Mouse (Mus musculus) embryonic facial prominence, embryonic 14.5 days (tissue): ENCODE measurements around the gene Tph1. TPM values are rescaled to one million over a fixed set of nuclear protein-coding genes. Genes with fewer than 3 reads are reported as not detected.
"Not testable (repeated sequence)": the region's sequence is repeated elsewhere in the genome, so short reads cannot be mapped to it uniquely, and the experiment has no call there.

Experiments
- ATAC-seq: fragments of 200-750 bp; cut with Nextera tagmentation; 2 replicates; pipeline ENCODE4 v1.8.0; 2017; ENCODE audit warnings: low read depth, moderate number of reproducible peaks, moderate TSS enrichment
- DNase-seq: peaks from one replicate; pipeline ENCODE4 v3.0.0-alpha.2; 2015; ENCODE audit warnings: low spot score
- H3K27ac ChIP-seq: fragments of 300-500 bp; sonication (generic); replicated peaks from 2 replicates; pipeline ENCODE4 v1.5.1; 2014; ENCODE audit warnings: low read depth, mild to moderate bottlenecking, low read length, moderate library complexity
- H3K27me3 ChIP-seq: fragments of 300-500 bp; sonication (generic); replicated peaks from 2 replicates; pipeline ENCODE4 v1.6.1; 2014; ENCODE audit warnings: low read length; ENCODE audit not compliant: control insufficient read depth, insufficient read depth
- H3K36me3 ChIP-seq: fragments of 300-500 bp; sonication (generic); 2 replicates; pipeline ENCODE4 v1.6.1; 2014; ENCODE audit warnings: low read length, mixed read lengths; ENCODE audit not compliant: control insufficient read depth, insufficient read depth
- H3K4me1 ChIP-seq: fragments of 300-500 bp; sonication (generic); 2 replicates; pipeline ENCODE4 v1.6.1; 2014; ENCODE audit warnings: antibody characterized with exemption, low read length; ENCODE audit not compliant: control insufficient read depth, insufficient read depth
- H3K4me2 ChIP-seq: fragments of 300-500 bp; sonication (generic); 2 replicates; pipeline ENCODE4 v1.6.1; 2014; ENCODE audit warnings: low read depth, mild to moderate bottlenecking, low read length, moderate library complexity, mixed read lengths
- H3K4me3 ChIP-seq: fragments of 300-500 bp; sonication (generic); 2 replicates; pipeline ENCODE4 v1.5.1; 2014; ENCODE audit warnings: low read depth, mild to moderate bottlenecking, low read length
- H3K9ac ChIP-seq: fragments of 300-500 bp; sonication (generic); 2 replicates; pipeline ENCODE4 v1.6.1; 2014; ENCODE audit warnings: low read depth, mild to moderate bottlenecking, low read length, moderate library complexity, mixed read lengths
- H3K9me3 ChIP-seq: fragments of 300-500 bp; sonication (generic); 2 replicates; pipeline ENCODE4 v1.6.1; 2016; ENCODE audit warnings: low read length; ENCODE audit not compliant: control insufficient read depth
- WGBS: fragments of 180-500 bp; shearing (Covaris S2); extraction: QIAGEN DNeasy Blood & Tissue Kit; methylation state at CpG from one replicate; pipeline ENCODE4 v1.1.7; 2014; 5-methylcytosine and 5-hydroxymethylcytosine counted together
- polyA plus RNA-seq: library from polyadenylated mRNA; unstranded; fragments of >200 nt; fragmentation: Nextera tagmentation; extraction: Ambion mirVana; gene quantifications from 2 replicates; pipeline ENCODE4 v1.2.1, GENCODE M21; 2014

The Tph1 gene
- polyA plus RNA-seq, 1 experiment from 2014 or later = 1.9 TPM

GRCm38 (mm10) chr7:46667256-46667655, 5.1 kb downstream of the Tph1 start:
- Histone ChIP-seq H3K9ac (no peak overlapping the region), H3K4me1 (peaks cover 2% of the 10 kb centered on the region; the same call in 1 of the 2 replicates), H3K27me3 (peaks cover 19% of the 10 kb centered on the region; the same call in 1 of the 2 replicates), H3K4me3 (no peak overlapping the region), H3K4me2 (peak overlapping the region; percentile 34), H3K36me3 (no peaks in the 10 kb centered on the region), H3K27ac (no peak overlapping the region), H3K9me3 (no peaks in the 10 kb centered on the region)
- ATAC-seq (no peak), DNase-seq (peak; percentile 25)
- WGBS = 2% methylated on average over 19 of the region's 21 CpGs

- ATAC-seq = no peak
- DNase-seq = peak; percentile 17
These were observed 7.1 kb downstream of the Tph1 start for GRCm38 (mm10) chr7:46665236-46665635.

GRCm38 (mm10) chr7:46661591-46662090, 10.7 kb downstream of the Tph1 start:
- Histone ChIP-seq H3K4me2 (no peak overlapping the region), H3K36me3 (no peaks in the 10 kb centered on the region), H3K27me3 (peaks cover 12% of the 10 kb centered on the region; the same call in 1 of the 2 replicates), H3K27ac (no peak overlapping the region), H3K4me1 (no peaks in the 10 kb centered on the region), H3K9ac (no peak overlapping the region), H3K9me3 (no peaks in the 10 kb centered on the region), H3K4me3 (no peak overlapping the region)
- 39% methylated on average over 18 of the region's 18 CpGs for WGBS
- no peak for ATAC-seq
- DNase-seq = no peak

More at GRCm38 (mm10) chr7:46665236-46665635, 7.1 kb downstream of the Tph1 start:
- peaks cover 20% of the 10 kb centered on the region; the same call in 1 of the 2 replicates for H3K27me3 ChIP-seq
- H3K4me3 ChIP-seq = no peak overlapping the region
- H3K9ac ChIP-seq = no peak overlapping the region
- no peak overlapping the region for H3K27ac ChIP-seq
- H3K36me3 ChIP-seq = no peaks in the 10 kb centered on the region
- WGBS = 38% methylated on average over 9 of the region's 9 CpGs
- no peak overlapping the region for H3K4me2 ChIP-seq
- H3K4me1 ChIP-seq = no peaks in the 10 kb centered on the region
- H3K9me3 ChIP-seq = no peaks in the 10 kb centered on the region

- H3K27me3 ChIP-seq = no peaks in the 10 kb centered on the region; the same call in 1 of the 2 replicates
- no peaks in the 10 kb centered on the region for H3K9me3 ChIP-seq
- H3K4me3 ChIP-seq = no peak overlapping the region
- WGBS = 57% methylated on average over 2 of the region's 2 CpGs
- no peaks in the 10 kb centered on the region for H3K4me1 ChIP-seq
- H3K4me2 ChIP-seq = no peak overlapping the region
- no peak overlapping the region for H3K27ac ChIP-seq
- ATAC-seq = no peak
- no peak for DNase-seq
- H3K9ac ChIP-seq = no peak overlapping the region
- H3K36me3 ChIP-seq = no peaks in the 10 kb centered on the region
These were observed 20.1 kb downstream of the Tph1 start for GRCm38 (mm10) chr7:46652279-46652678.

- 44% methylated on average over 5 of the region's 5 CpGs for WGBS
- H3K36me3 ChIP-seq, H3K4me3 ChIP-seq, H3K9me3 ChIP-seq, H3K27ac ChIP-seq, H3K27me3 ChIP-seq, H3K4me2 ChIP-seq, ATAC-seq, H3K9ac ChIP-seq, H3K4me1 ChIP-seq: not testable (repeated sequence)
- DNase-seq = peak; percentile 24
These were observed 22.1 kb downstream of the Tph1 start for GRCm38 (mm10) chr7:46650231-46650630.

GRCm38 (mm10) chr7:46648431-46649140, 23.8 kb downstream of the Tph1 start:
- Histone ChIP-seq H3K36me3 (no peaks in the 10 kb centered on the region), H3K9me3 (no peaks in the 10 kb centered on the region), H3K9ac (no peak overlapping the region), H3K27me3 (no peaks in the 10 kb centered on the region; the same call in 1 of the 2 replicates), H3K4me1 (no peaks in the 10 kb centered on the region), H3K27ac (no peak overlapping the region), H3K4me2 (no peak overlapping the region), H3K4me3 (no peak overlapping the region)
- 74% methylated on average over 4 of the region's 4 CpGs for WGBS
- no peak for DNase-seq
- no peak for ATAC-seq

- H3K4me3 ChIP-seq = no peak overlapping the region
- H3K9me3 ChIP-seq = no peaks in the 10 kb centered on the region
- no peak for DNase-seq
- WGBS = 88% methylated on average over 1 of the region's 1 CpGs
- no peaks in the 10 kb centered on the region for H3K27me3 ChIP-seq
- H3K36me3 ChIP-seq = no peaks in the 10 kb centered on the region
- H3K9ac ChIP-seq = no peak overlapping the region
- no peak overlapping the region for H3K4me2 ChIP-seq
- peaks cover 11% of the 10 kb centered on the region for H3K4me1 ChIP-seq
- no peak for ATAC-seq
- H3K27ac ChIP-seq = no peak overlapping the region
These were observed 29.2 kb downstream of the Tph1 start for GRCm38 (mm10) chr7:46643172-46643571.

GRCm38 (mm10) chr7:46640062-46640461, 32.3 kb downstream of the Tph1 start:
- 20% methylated on average over 17 of the region's 17 CpGs for WGBS
- H3K4me2 ChIP-seq = peak overlapping the region; percentile 92
- DNase-seq (no peak), ATAC-seq (0 out of 2 replicates have a peak, but pooled peaks have one; percentile 1)
- peak overlapping the region; percentile 73 for H3K9ac ChIP-seq
- no peaks in the 10 kb centered on the region for H3K36me3 ChIP-seq
- H3K4me3 ChIP-seq = peak overlapping the region; percentile 71
- no peak overlapping the region for H3K27ac ChIP-seq
- no peaks in the 10 kb centered on the region for H3K9me3 ChIP-seq
- H3K27me3 ChIP-seq = no peaks in the 10 kb centered on the region
- peaks cover 11% of the 10 kb centered on the region for H3K4me1 ChIP-seq

GRCm38 (mm10) chr7:46639692-46640031, 32.7 kb downstream of the Tph1 start, which contains the start of gene Sergef:
Gene Sergef (minus strand): TSS chr7:46639807.
- no peak within 1 kb of the TSS for H3K27ac ChIP-seq
- no peaks in the 10 kb centered on the region for H3K27me3 ChIP-seq
- H3K4me3 ChIP-seq = peak within 1 kb of the TSS; percentile 71
- peak within 1 kb of the TSS; percentile 73 for H3K9ac ChIP-seq
- peak; percentile 92 for DNase-seq
- H3K4me1 ChIP-seq = peaks cover 11% of the 10 kb centered on the region
- peak within 1 kb of the TSS; percentile 92 for H3K4me2 ChIP-seq
- peak; percentile 97 for ATAC-seq
- WGBS = under 1% methylated on average over 28 of the region's 30 CpGs
- no peaks in the 10 kb centered on the region for H3K36me3 ChIP-seq
- no peaks in the 10 kb centered on the region for H3K9me3 ChIP-seq
